Mouse (Mus musculus) activated CD4-positive, CD25-positive, alpha-beta regulatory T cell, adult 9 weeks (primary cell): Measurements from ENCODE around the gene Krt10. TPM values are rescaled to one million over a fixed set of nuclear protein-coding genes. Genes with fewer than 3 reads are reported as not detected.

Experiments
- polyA plus RNA-seq: library from polyadenylated mRNA; unstranded; fragments of 100-300 nt; shearing (Covaris generic); gene quantifications from one replicate; pipeline ENCODE4 v1.2.1, GENCODE M21; 2017

The Krt10 gene
- polyA plus RNA-seq: 12.6 TPM

GRCm38 (mm10) chr11:99389264-99389663, at the start of gene Krt10:
Krt10 (minus strand) TSS chr11:99389364.

GRCm38 (mm10) chr11:99437972-99438371, 48.8 kb upstream of the Krt10 start, which contains the start of gene Krt20:
Krt20 (minus strand) TSS chr11:99438150.

GRCm38 (mm10) chr11:99422159-99422558, 33.0 kb upstream of the Krt10 start, which contains the start of gene Krt12:
Krt12 (minus strand) TSS chr11:99422259.

GRCm38 (mm10) chr11:99374803-99375202, 14.4 kb downstream of the Krt10 start, which contains the start of gene Krt28:
Krt28 (minus strand) TSS chr11:99374903.

DNA sequence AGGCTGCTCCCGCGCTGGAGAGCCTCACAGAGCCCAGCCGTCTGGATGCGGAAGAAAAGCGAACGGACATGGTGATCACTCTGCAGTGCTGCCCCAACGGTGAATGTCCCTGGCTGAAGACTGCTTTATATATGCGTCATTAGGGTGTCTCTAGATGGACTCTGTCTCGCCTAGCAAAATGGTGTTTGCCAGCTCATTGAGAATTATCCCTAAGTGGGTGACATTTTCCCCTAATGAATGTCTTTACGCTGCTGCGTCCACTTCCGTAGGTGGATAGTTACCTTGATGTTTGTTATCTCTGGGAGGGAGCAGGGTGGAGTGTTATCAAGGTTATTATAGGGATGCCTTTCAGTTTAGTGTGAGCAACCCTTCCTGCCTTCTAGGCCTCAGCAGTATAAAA, 38.2 kb downstream of the Krt10 start, which contains the start of gene Krt27:
Krt27 (minus strand) TSS at position 101 of the 400 bp plus-strand sequence.

DNA sequence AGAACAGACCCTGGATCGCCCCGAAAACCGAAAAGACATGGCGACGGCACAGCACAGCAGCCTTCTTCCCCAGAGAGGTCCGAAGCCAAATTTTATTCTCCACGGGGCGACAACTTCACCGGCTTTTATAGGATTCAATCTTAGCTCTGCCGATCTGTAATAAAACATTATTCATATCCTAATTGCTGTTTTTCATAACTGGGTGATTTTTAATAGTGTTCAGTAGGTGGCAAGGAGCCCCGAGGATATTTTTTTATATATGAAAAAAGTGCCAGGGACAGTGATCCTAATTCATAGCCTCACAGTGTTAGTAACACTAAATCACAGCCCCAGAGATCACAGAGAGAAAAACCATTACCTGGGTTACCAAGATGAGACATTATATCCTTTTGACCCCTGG, 51.3 kb downstream of the Krt10 start, which contains the start of gene Krt26:
Krt26 (minus strand) TSS at position 101 of the 400 bp plus-strand sequence.

Other genes starting within 250 kb of the Krt10 start
- gene Ccr7, start 234.3 kb downstream of the Krt10 start, polyA plus RNA-seq: 390 TPM
- 205 TPM for gene Smarce1, start 158.3 kb downstream of the Krt10 start, polyA plus RNA-seq
- 1.2 TPM for gene Krt222, start 145.3 kb downstream of the Krt10 start, polyA plus RNA-seq
- not detected for gene Krt24, start 104.1 kb downstream of the Krt10 start, polyA plus RNA-seq
- gene Krt25, start 66.4 kb downstream of the Krt10 start, polyA plus RNA-seq: not detected
- not detected for gene Krt26, start 51.4 kb downstream of the Krt10 start, polyA plus RNA-seq
- not detected for gene Krt27, start 38.3 kb downstream of the Krt10 start, polyA plus RNA-seq
- gene Krt28, start 14.5 kb downstream of the Krt10 start, polyA plus RNA-seq: not detected
- not detected for gene Krt12, start 32.9 kb upstream of the Krt10 start, polyA plus RNA-seq
- not detected for gene Krt20, start 48.8 kb upstream of the Krt10 start, polyA plus RNA-seq
- not detected for gene Krt23, start 103.8 kb upstream of the Krt10 start, polyA plus RNA-seq
- not detected for gene Krt39, start 132.0 kb upstream of the Krt10 start, polyA plus RNA-seq
- gene Krt40, start 153.8 kb upstream of the Krt10 start, polyA plus RNA-seq: not detected
- not detected for gene Krtap3-3, start 161.5 kb upstream of the Krt10 start, polyA plus RNA-seq
- not detected for gene Krtap3-2, start 167.5 kb upstream of the Krt10 start, polyA plus RNA-seq
- not detected for gene Gm11939, start 170.1 kb upstream of the Krt10 start, polyA plus RNA-seq
- not detected for gene Krtap3-1, start 177.3 kb upstream of the Krt10 start, polyA plus RNA-seq
- gene Krtap1-5, start 191.7 kb upstream of the Krt10 start, polyA plus RNA-seq: not detected
- not detected for gene Krtap1-4, start 194.3 kb upstream of the Krt10 start, polyA plus RNA-seq
- gene Krtap1-3, start 202.0 kb upstream of the Krt10 start, polyA plus RNA-seq: not detected
- gene Krtap9-3, start 208.7 kb upstream of the Krt10 start, polyA plus RNA-seq: not detected
- gene Gm11938, start 213.9 kb upstream of the Krt10 start, polyA plus RNA-seq: not detected
- gene Gm11937, start 220.8 kb upstream of the Krt10 start, polyA plus RNA-seq: not detected
- gene Krtap2-4, start 225.5 kb upstream of the Krt10 start, polyA plus RNA-seq: not detected
- not detected for gene Gm11562, start 231.1 kb upstream of the Krt10 start, polyA plus RNA-seq
- gene Krtap4-1, start 238.9 kb upstream of the Krt10 start, polyA plus RNA-seq: not detected
- not detected for gene Krtap4-2, start 245.7 kb upstream of the Krt10 start, polyA plus RNA-seq